Mouse (Mus musculus): Measurements from ENCODE around the gene Ctsl.

- no peak for TF ChIP-seq CTCF (conservative IDR thresholded peaks at IDR 0.05; ENCODE audit: low read length)
- no peak for TF ChIP-seq NANOG (IDR thresholded peaks at IDR 0.05; ENCODE audit: borderline replicate concordance, low read length)
- TF ChIP-seq POU5F1 (IDR thresholded peaks at IDR 0.05; ENCODE audit: borderline replicate concordance, low read length), result no peak
Observed at GRCm38 (mm10) chr13:64416955-64417601, 46.4 kb upstream of the Ctsl start.

Data from E14TG2a.4 (cell line).